Mouse (Mus musculus) lung, embryonic 16.5 days (tissue): ENCODE measurements around the gene Map2k7. TPM values are rescaled to one million over a fixed set of nuclear protein-coding genes. Genes with fewer than 3 reads are reported as not detected.
A peak's percentile ranks its signal among the peaks of the same experiment; 100 is the strongest.

Experiments
- ATAC-seq: fragments of 200-750 bp; cut with Nextera tagmentation; 2 replicates; pipeline ENCODE4 v1.8.0; 2017; ENCODE audit warnings: low read depth, mild to moderate bottlenecking, moderate library complexity
- H3K27ac ChIP-seq: fragments of 300-500 bp; sonication (generic); 2 replicates; pipeline ENCODE4 v1.5.1; 2014; ENCODE audit warnings: mild to moderate bottlenecking, control low read depth, low read length
- H3K27me3 ChIP-seq: fragments of 300-500 bp; sonication (generic); 2 replicates; pipeline ENCODE4 v1.6.1; 2014; ENCODE audit warnings: low read depth, low read length, mixed read lengths; ENCODE audit not compliant: control insufficient read depth, insufficient read depth
- H3K36me3 ChIP-seq: fragments of 300-500 bp; sonication (generic); 2 replicates; pipeline ENCODE4 v1.6.1; 2014; ENCODE audit warnings: low read length; ENCODE audit not compliant: control insufficient read depth, insufficient read depth
- H3K4me1 ChIP-seq: fragments of 300-500 bp; sonication (generic); replicated peaks from 2 replicates; pipeline ENCODE4 v1.6.1; 2014; ENCODE audit warnings: low read length, mixed read lengths; ENCODE audit not compliant: control insufficient read depth, insufficient read depth
- H3K4me2 ChIP-seq: fragments of 300-500 bp; sonication (generic); 2 replicates; pipeline ENCODE4 v1.6.1; 2014; ENCODE audit warnings: low read depth, low read length, control low read depth
- H3K4me3 ChIP-seq: fragments of 300-500 bp; sonication (generic); 2 replicates; pipeline ENCODE4 v1.5.1; 2014; ENCODE audit warnings: mild to moderate bottlenecking, low read length, control low read depth
- H3K9ac ChIP-seq: fragments of 300-500 bp; sonication (generic); 2 replicates; pipeline ENCODE4 v1.6.1; 2014; ENCODE audit warnings: low read length, control low read depth
- H3K9me3 ChIP-seq: fragments of 300-500 bp; sonication (generic); 2 replicates; pipeline ENCODE4 v1.6.1; 2016; ENCODE audit warnings: low read length; ENCODE audit not compliant: control insufficient read depth
- WGBS: fragments of 180-500 bp; shearing (Covaris S2); extraction: QIAGEN DNeasy Blood & Tissue Kit; methylation state at CpG from one replicate; pipeline ENCODE4 v1.1.7; 2014; 5-methylcytosine and 5-hydroxymethylcytosine counted together
- polyA plus RNA-seq: library from polyadenylated mRNA; unstranded; fragments of >200 nt; fragmentation: Nextera tagmentation; extraction: Ambion mirVana; gene quantifications from 2 replicates; pipeline ENCODE4 v1.2.1, GENCODE M21; 2015

The Map2k7 gene
- polyA plus RNA-seq, 1 experiment from 2014 or later: 26.8 TPM

GRCm38 (mm10) chr8:4259125-4259804, 20.7 kb downstream of the Map2k7 start, which contains the start of gene Ctxn1:
Gene Ctxn1 (minus strand): TSS chr8:4259274.
- Histone ChIP-seq H3K36me3 (peaks cover 21% of the 10 kb centered on the region), H3K27me3 (no peaks in the 10 kb centered on the region), H3K4me1 (peaks cover 11% of the 10 kb centered on the region), H3K4me3 (peak within 1 kb of the TSS; percentile 78), H3K4me2 (peak within 1 kb of the TSS; percentile 95), H3K9me3 (no peaks in the 10 kb centered on the region), H3K9ac (peak within 1 kb of the TSS; percentile 79), H3K27ac (peak within 1 kb of the TSS; percentile 71)
- peak; percentile 94 for ATAC-seq
- WGBS: 5% methylated on average over 31 of the region's 33 CpGs

- Histone ChIP-seq H3K36me3 (peaks cover 24% of the 10 kb centered on the region), H3K9ac (no peak overlapping the region), H3K4me1 (peaks cover 10% of the 10 kb centered on the region), H3K27me3 (no peaks in the 10 kb centered on the region), H3K4me3 (no peak overlapping the region), H3K27ac (no peak overlapping the region; the same call in 1 of the 2 replicates), H3K4me2 (no peak overlapping the region), H3K9me3 (no peaks in the 10 kb centered on the region)
- no peak for ATAC-seq
- 76% methylated on average over 4 of the region's 4 CpGs for WGBS
Observed at GRCm38 (mm10) chr8:4259805-4260170, 21.2 kb downstream of the Map2k7 start.

GRCm38 (mm10) chr8:4263105-4263791, 24.7 kb downstream of the Map2k7 start:
- no peaks in the 10 kb centered on the region for H3K27me3 ChIP-seq
- no peak overlapping the region for H3K9ac ChIP-seq
- peaks cover 45% of the 10 kb centered on the region for H3K36me3 ChIP-seq
- H3K9me3 ChIP-seq: no peaks in the 10 kb centered on the region
- no peak overlapping the region for H3K4me3 ChIP-seq
- H3K4me1 ChIP-seq: peaks cover 5% of the 10 kb centered on the region
- no peak overlapping the region for H3K27ac ChIP-seq
- ATAC-seq: no peak
- 84% methylated on average over 8 of the region's 8 CpGs for WGBS
- no peak overlapping the region for H3K4me2 ChIP-seq

- Histone ChIP-seq H3K27ac (no peak overlapping the region), H3K9ac (no peak overlapping the region), H3K4me3 (no peak overlapping the region), H3K9me3 (no peaks in the 10 kb centered on the region), H3K36me3 (peaks cover 53% of the 10 kb centered on the region), H3K27me3 (no peaks in the 10 kb centered on the region), H3K4me1 (no peaks in the 10 kb centered on the region), H3K4me2 (no peak overlapping the region)
- WGBS: 88% methylated on average over 15 of the region's 15 CpGs
- no peak for ATAC-seq
Observed at GRCm38 (mm10) chr8:4265160-4265914, 26.8 kb downstream of the Map2k7 start.

- no peak overlapping the region for H3K4me2 ChIP-seq
- no peaks in the 10 kb centered on the region for H3K27me3 ChIP-seq
- no peak overlapping the region for H3K4me3 ChIP-seq
- H3K27ac ChIP-seq: no peak overlapping the region
- ATAC-seq: 0 out of 2 replicates have a peak, but pooled peaks have one; percentile 31
- H3K36me3 ChIP-seq: peaks cover 48% of the 10 kb centered on the region
- WGBS: 74% methylated on average over 15 of the region's 15 CpGs
- H3K9ac ChIP-seq: no peak overlapping the region
- no peaks in the 10 kb centered on the region for H3K4me1 ChIP-seq
- no peaks in the 10 kb centered on the region for H3K9me3 ChIP-seq
Observed at GRCm38 (mm10) chr8:4267627-4268026, 29.1 kb downstream of the Map2k7 start.

GRCm38 (mm10) chr8:4269609-4270008, 31.1 kb downstream of the Map2k7 start:
- 88% methylated on average over 6 of the region's 6 CpGs for WGBS
- Histone ChIP-seq H3K4me1 (peaks cover 2% of the 10 kb centered on the region), H3K4me3 (no peak overlapping the region), H3K9me3 (no peaks in the 10 kb centered on the region), H3K9ac (no peak overlapping the region), H3K27ac (no peak overlapping the region), H3K4me2 (no peak overlapping the region), H3K36me3 (peaks cover 45% of the 10 kb centered on the region), H3K27me3 (no peaks in the 10 kb centered on the region)
- ATAC-seq: no peak

- Histone ChIP-seq H3K36me3 (peaks cover 16% of the 10 kb centered on the region), H3K4me2 (peak within 1 kb of the TSS; percentile 56), H3K9ac (peak within 1 kb of the TSS; percentile 83), H3K4me3 (peak within 1 kb of the TSS; percentile 68), H3K9me3 (no peaks in the 10 kb centered on the region), H3K27ac (peak within 1 kb of the TSS; percentile 60; the same call in 1 of the 2 replicates), H3K27me3 (no peaks in the 10 kb centered on the region), H3K4me1 (peaks cover 8% of the 10 kb centered on the region)
- whole genome bisulfite sequencing: under 1% methylated on average over 39 of the region's 39 CpGs
- ATAC-seq: peak; percentile 99
Observed at GRCm38 (mm10) chr8:4275275-4276110, 37.0 kb downstream of the Map2k7 start, which contains the start of gene Timm44. Gene Timm44 (minus strand): TSS chr8:4275913.

GRCm38 (mm10) chr8:4276111-4276465, 37.5 kb downstream of the Map2k7 start:
- Histone ChIP-seq H3K4me1 (peaks cover 8% of the 10 kb centered on the region), H3K36me3 (peaks cover 16% of the 10 kb centered on the region), H3K4me3 (peak overlapping the region; percentile 68), H3K4me2 (peak overlapping the region; percentile 56), H3K27ac (peak overlapping the region; percentile 60; the same call in 1 of the 2 replicates), H3K27me3 (no peaks in the 10 kb centered on the region), H3K9ac (peak overlapping the region; percentile 83), H3K9me3 (no peaks in the 10 kb centered on the region)
- no peak for ATAC-seq
- 21% methylated on average over 9 of the region's 9 CpGs for WGBS
